ENCODE assay signal across 8 mouse cellular contexts in genomic region chr11:40865694-40866093, GRCm38 (mm10).
A peak's percentile ranks its signal among the peaks of the same experiment; 100 is the strongest.
DNase-seq lines count a peak whose midpoint lies in the region; ATAC-seq and TF ChIP-seq lines count a peak whose summit lies in the region.

No protein-coding gene starts in this region.

- no peak overlapping the region for H3K27ac ChIP-seq in heart, embryonic 11.5 days (ENCODE audit: low read depth, low read length)
- no peak overlapping the region for H3K27ac ChIP-seq in forebrain, embryonic 11.5 days (ENCODE audit: low read depth, low read length)
- no peak overlapping the region; the same call in 1 of the 2 replicates for H3K27ac ChIP-seq in layer of hippocampus, adult 2 months

- H3K4me3 ChIP-seq in heart, embryonic 11.5 days (ENCODE audit: low read depth, low read length): no peak overlapping the region
- H3K4me3 ChIP-seq in forebrain, embryonic 11.5 days (ENCODE audit: low read depth, low read length): no peak overlapping the region
- no peak overlapping the region for H3K4me3 ChIP-seq in layer of hippocampus, adult 2 months

- TF ChIP-seq CTCF in layer of hippocampus, adult 2 months (conservative IDR thresholded peaks at IDR 0.05): peak; percentile 89

- H3K4me1 ChIP-seq in heart, embryonic 11.5 days (ENCODE audit: control insufficient read depth, insufficient read depth, low read length): no peaks in the 10 kb centered on the region
- H3K4me1 ChIP-seq in forebrain, embryonic 11.5 days (replicated peaks; ENCODE audit: control insufficient read depth, insufficient read depth, low read length): no peaks in the 10 kb centered on the region

- peak; percentile 47 for DNase-seq in heart, adult 8-10 months (ENCODE audit: low spot score)
- peak; percentile 68 for DNase-seq in 3T3-L1 (ENCODE audit: low read depth, low spot score)
- peak; percentile 5 to 12 for DNase-seq in adrenal gland, postnatal 36 days
- peak; percentile 65 for DNase-seq in forebrain, embryonic 11.5 days (ENCODE audit: low spot score)
- peak; percentile 85 to 89 for DNase-seq in layer of hippocampus, adult 2 months (ENCODE audit: low spot score in 2 of 2)

- H3K4me2 ChIP-seq in heart, embryonic 11.5 days: no peak overlapping the region
- no peak overlapping the region for H3K4me2 ChIP-seq in forebrain, embryonic 11.5 days (ENCODE audit: low read depth, low read length, severe bottlenecking)

- H3K9me3 ChIP-seq in heart, embryonic 11.5 days (replicated peaks; ENCODE audit: control insufficient read depth, low read length): no peaks in the 10 kb centered on the region
- H3K9me3 ChIP-seq in forebrain, embryonic 11.5 days (ENCODE audit: control insufficient read depth, low read length): no peaks in the 10 kb centered on the region

- H3K36me3 ChIP-seq in heart, embryonic 11.5 days (ENCODE audit: control insufficient read depth, insufficient read depth, low read length): no peaks in the 10 kb centered on the region
- H3K36me3 ChIP-seq in forebrain, embryonic 11.5 days (ENCODE audit: control insufficient read depth, insufficient read depth, low read length): no peaks in the 10 kb centered on the region

- 23% methylated on average over 2 of the region's 2 CpGs for WGBS in heart, embryonic 11.5 days (ENCODE audit: insufficient replicate concordance)
- 28% methylated on average over 2 of the region's 2 CpGs for WGBS in forebrain, embryonic 11.5 days

- no peak for ATAC-seq in heart, embryonic 11.5 days (replicated peaks; ENCODE audit: insufficient number of reproducible peaks, low FRiP score, low TSS enrichment)
- no peak for ATAC-seq in forebrain, embryonic 11.5 days (replicated peaks; ENCODE audit: low FRiP score)
- peak; percentile 52; the same call in 1 of the 2 replicates for ATAC-seq in megakaryocyte progenitor cell, adult 5-6 weeks (replicated peaks; ENCODE audit: poor library complexity)
- ATAC-seq in erythroid progenitor cell, adult 5-6 weeks (replicated peaks; ENCODE audit: low FRiP score, poor library complexity, severe bottlenecking): no peak

- no peak overlapping the region for H3K9ac ChIP-seq in heart, embryonic 11.5 days (ENCODE audit: low read depth, low read length)
- H3K9ac ChIP-seq in forebrain, embryonic 11.5 days (ENCODE audit: low read length): no peak overlapping the region

- no peaks in the 10 kb centered on the region for H3K27me3 ChIP-seq in heart, embryonic 11.5 days (ENCODE audit: control insufficient read depth, insufficient read depth, low read length)
- no peaks in the 10 kb centered on the region for H3K27me3 ChIP-seq in forebrain, embryonic 11.5 days (ENCODE audit: control insufficient read depth, insufficient read depth, low read length)

Comparison
In these comparisons a context has a peak if more than half of its experiments do, and no peak if none do; other contexts are left out.
1. DNase-seq: peak in every context shown above with its lines; median percentile 87 in layer of hippocampus, adult 2 months; 68 in 3T3-L1; 65 in forebrain, embryonic 11.5 days; 47 in heart, adult 8-10 months; 8 in adrenal gland, postnatal 36 days.